Mouse (Mus musculus) neural tube, embryonic 11.5 days (tissue): ENCODE results near the gene Slc6a1. TPM values are rescaled to one million over a fixed set of nuclear protein-coding genes. Genes with fewer than 3 reads are reported as not detected.

Experiments used
- ATAC-seq: fragments of 200-750 bp; cut with Nextera tagmentation; 2 replicates; pipeline ENCODE4 v1.8.0; 2017; ENCODE audit warnings: moderate number of reproducible peaks, mild to moderate bottlenecking, moderate TSS enrichment, moderate library complexity; ENCODE audit not compliant: insufficient read depth, low FRiP score, low TSS enrichment
- DNase-seq: peaks from one replicate; pipeline ENCODE4 v3.0.0-alpha.2; 2015; ENCODE audit warnings: low spot score
- H3K27ac ChIP-seq: fragments of 300-500 bp; sonication (generic); 2 replicates; pipeline ENCODE4 v1.5.1; 2014; ENCODE audit warnings: low read depth, mild to moderate bottlenecking, low read length
- H3K27me3 ChIP-seq: fragments of 300-500 bp; sonication (generic); 2 replicates; pipeline ENCODE4 v1.6.1; 2014; ENCODE audit warnings: mild to moderate bottlenecking, low read length, mixed read lengths; ENCODE audit not compliant: control insufficient read depth, insufficient read depth
- H3K36me3 ChIP-seq: fragments of 300-500 bp; sonication (generic); 2 replicates; pipeline ENCODE4 v1.6.1; 2014; ENCODE audit warnings: mild to moderate bottlenecking, low read length, moderate library complexity, mixed read lengths; ENCODE audit not compliant: control insufficient read depth, insufficient read depth
- H3K4me1 ChIP-seq: fragments of 300-500 bp; sonication (generic); 2 replicates; pipeline ENCODE4 v1.6.1; 2014; ENCODE audit warnings: low read length, mixed read lengths; ENCODE audit not compliant: control insufficient read depth, insufficient read depth
- H3K4me2 ChIP-seq: fragments of 300-500 bp; sonication (generic); 2 replicates; pipeline ENCODE4 v1.6.1; 2014; ENCODE audit warnings: low read depth, mild to moderate bottlenecking, moderate library complexity
- H3K4me3 ChIP-seq: fragments of 300-500 bp; sonication (generic); 2 replicates; pipeline ENCODE4 v1.5.1; 2014; ENCODE audit warnings: low read depth, low read length
- H3K9ac ChIP-seq: fragments of 300-500 bp; sonication (generic); 2 replicates; pipeline ENCODE4 v1.6.1; 2014; ENCODE audit warnings: mild to moderate bottlenecking, low read length
- H3K9me3 ChIP-seq: fragments of 300-500 bp; sonication (generic); 2 replicates; pipeline ENCODE4 v1.6.1; 2016; ENCODE audit warnings: low read length; ENCODE audit not compliant: control insufficient read depth
- WGBS: fragments of 180-500 bp; shearing (Covaris S2); extraction: QIAGEN DNeasy Blood & Tissue Kit; methylation state at CpG from one replicate; pipeline ENCODE4 v1.1.7; 2014; 5-methylcytosine and 5-hydroxymethylcytosine counted together
- polyA plus RNA-seq: library from polyadenylated mRNA; unstranded; fragments of >200 nt; fragmentation: Nextera tagmentation; extraction: Ambion mirVana; gene quantifications from 2 replicates; pipeline ENCODE4 v1.2.1, GENCODE M21; 2014

Slc6a1 gene
- polyA plus RNA-seq, 1 experiment from 2014 or later: 11.5 TPM

DNA sequence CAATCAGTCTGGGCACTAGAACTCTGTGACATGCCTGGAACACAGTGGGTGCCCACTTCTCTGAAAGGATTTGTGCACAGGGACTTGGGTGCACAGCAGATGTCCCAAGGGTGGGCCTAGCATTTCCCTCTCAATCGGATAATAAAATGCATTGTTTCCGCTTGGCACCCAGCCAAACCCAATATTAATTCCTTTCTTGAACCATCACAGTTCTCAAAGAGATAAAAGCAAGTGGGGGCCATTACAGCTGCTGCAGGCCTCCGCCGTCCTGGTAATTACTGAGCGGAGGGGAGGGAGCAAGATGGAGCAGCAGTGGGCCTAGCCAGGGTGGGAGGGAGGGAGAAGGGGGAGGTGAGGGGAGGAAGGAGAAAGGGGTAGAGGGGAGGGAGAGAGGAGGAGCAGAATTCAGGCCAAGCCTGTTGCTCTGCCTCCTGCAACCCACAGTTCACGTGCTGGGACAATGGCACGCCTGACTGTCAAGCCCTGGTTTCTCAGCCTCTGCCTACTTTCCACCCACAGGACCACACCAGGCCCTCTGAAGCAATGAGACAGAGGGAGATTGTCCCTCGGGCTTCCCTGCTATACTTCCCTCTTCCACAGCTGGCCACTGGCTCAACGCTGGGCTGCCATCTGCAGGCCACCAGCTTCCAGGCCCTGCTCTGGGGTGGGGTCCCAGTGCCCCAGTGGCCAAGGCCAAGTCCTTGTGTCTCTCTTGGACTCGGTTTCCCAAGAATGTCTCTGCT lies 15.0 kb downstream of the Slc6a1 start:
- Histone ChIP-seq H3K27me3 (no peaks in the 10 kb centered on the region), H3K4me1 (peaks cover 9% of the 10 kb centered on the region), H3K27ac (peak overlapping the region; percentile 49; the same call in 1 of the 2 replicates), H3K4me3 (no peak overlapping the region), H3K9me3 (no peaks in the 10 kb centered on the region), H3K9ac (no peak overlapping the region), H3K4me2 (no peak overlapping the region), H3K36me3 (no peaks in the 10 kb centered on the region)
- DNase-seq (peak; percentile 48), ATAC-seq (peak; percentile 65)
- 31% methylated on average over 10 of the region's 10 CpGs for WGBS

DNA sequence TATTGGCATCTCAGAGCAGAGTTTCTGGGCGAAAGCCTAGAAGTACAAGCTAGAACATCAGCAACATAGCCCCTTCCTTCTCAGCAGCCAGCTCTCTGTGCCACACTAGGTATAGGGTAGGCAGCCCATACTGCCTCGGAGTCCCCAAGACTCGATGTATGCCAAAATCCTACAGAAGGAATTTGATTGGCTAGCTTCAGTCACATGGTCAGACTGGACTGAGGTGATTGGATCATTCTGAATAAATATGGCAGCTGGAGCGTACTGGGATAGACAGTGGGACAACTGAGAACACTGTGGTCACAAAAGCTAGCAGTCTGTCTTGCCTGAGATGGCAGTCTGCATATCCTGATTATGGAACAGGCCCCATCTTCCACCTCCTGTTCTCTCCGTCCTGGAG lies 17.3 kb downstream of the Slc6a1 start:
- Histone ChIP-seq H3K36me3 (no peaks in the 10 kb centered on the region), H3K27me3 (no peaks in the 10 kb centered on the region), H3K27ac (no peak overlapping the region), H3K4me1 (peaks cover 9% of the 10 kb centered on the region), H3K4me3 (no peak overlapping the region), H3K4me2 (no peak overlapping the region), H3K9ac (no peak overlapping the region), H3K9me3 (no peaks in the 10 kb centered on the region)
- ATAC-seq (no peak), DNase-seq (no peak)
- WGBS: 87% methylated on average over 5 of the region's 5 CpGs

DNA sequence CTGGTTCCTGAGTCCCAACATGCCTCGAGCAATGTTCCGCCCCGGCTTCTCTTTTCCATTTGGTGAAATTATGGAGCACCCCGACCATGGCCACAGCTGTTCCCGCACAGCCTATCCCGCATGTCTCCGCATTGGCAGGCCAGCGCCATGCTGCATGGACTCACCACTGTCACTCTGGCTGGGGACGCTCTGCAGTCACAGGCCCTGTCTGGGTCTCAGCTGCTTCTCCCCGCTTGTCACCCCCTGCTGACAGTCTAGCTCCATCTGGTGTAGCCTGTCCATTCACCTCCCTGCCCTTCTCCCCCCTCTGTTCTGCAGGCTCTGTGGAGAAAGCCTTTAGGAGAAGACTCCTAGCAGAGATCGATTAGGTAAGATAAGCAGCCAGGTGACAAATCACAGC lies 18.3 kb downstream of the Slc6a1 start:
- H3K27ac ChIP-seq: no peak overlapping the region
- H3K36me3 ChIP-seq: no peaks in the 10 kb centered on the region
- no peak for ATAC-seq
- H3K4me3 ChIP-seq: no peak overlapping the region
- peak; percentile 28 for DNase-seq
- no peaks in the 10 kb centered on the region for H3K9me3 ChIP-seq
- no peak overlapping the region for H3K4me2 ChIP-seq
- H3K4me1 ChIP-seq: peaks cover 9% of the 10 kb centered on the region
- WGBS: 72% methylated on average over 11 of the region's 11 CpGs
- no peak overlapping the region for H3K9ac ChIP-seq
- no peaks in the 10 kb centered on the region for H3K27me3 ChIP-seq

DNA sequence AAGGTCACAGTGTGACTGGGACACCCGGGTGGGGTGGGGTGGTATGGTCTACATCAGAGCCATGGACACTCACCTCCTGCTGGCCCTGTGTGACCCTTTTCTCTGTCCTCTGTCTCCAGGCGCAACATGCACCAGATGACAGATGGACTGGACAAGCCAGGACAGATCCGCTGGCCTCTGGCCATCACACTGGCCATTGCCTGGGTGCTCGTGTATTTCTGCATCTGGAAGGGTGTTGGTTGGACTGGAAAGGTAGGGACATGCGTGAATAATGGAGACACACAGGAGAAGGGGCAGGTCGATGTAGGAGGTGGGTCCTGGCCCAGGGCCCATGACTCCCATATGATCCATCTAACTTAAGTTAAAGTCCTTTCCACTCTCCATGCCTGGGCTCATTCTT lies 22.2 kb downstream of the Slc6a1 start:
- no peak overlapping the region for H3K4me3 ChIP-seq
- no peaks in the 10 kb centered on the region for H3K36me3 ChIP-seq
- ATAC-seq (no peak), DNase-seq (no peak)
- H3K27me3 ChIP-seq: no peaks in the 10 kb centered on the region
- WGBS: 86% methylated on average over 6 of the region's 6 CpGs
- H3K4me2 ChIP-seq: no peak overlapping the region
- no peaks in the 10 kb centered on the region for H3K9me3 ChIP-seq
- H3K4me1 ChIP-seq: no peaks in the 10 kb centered on the region
- H3K27ac ChIP-seq: no peak overlapping the region
- no peak overlapping the region for H3K9ac ChIP-seq

DNA sequence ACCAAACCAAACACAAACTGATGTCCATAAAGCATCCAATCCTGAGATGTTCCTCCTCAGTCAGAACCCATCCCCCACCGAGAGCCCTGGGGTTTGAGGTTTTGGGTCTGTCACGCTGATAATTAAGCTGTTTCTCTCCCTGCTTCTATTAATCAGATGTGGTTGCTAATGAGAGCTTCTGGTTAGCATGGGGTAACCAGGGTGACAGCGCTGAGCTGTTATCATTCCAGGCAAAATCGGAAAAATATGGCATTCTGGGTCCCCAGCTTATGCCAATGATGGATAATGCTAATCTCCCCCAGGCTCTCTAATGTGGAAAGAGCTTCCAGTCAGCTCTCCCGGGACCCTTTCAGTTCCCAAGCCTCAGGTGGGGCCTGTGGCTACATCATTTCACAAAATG lies 38.1 kb downstream of the Slc6a1 start:
- Histone ChIP-seq H3K36me3 (no peaks in the 10 kb centered on the region), H3K4me3 (no peak overlapping the region), H3K27me3 (no peaks in the 10 kb centered on the region), H3K27ac (no peak overlapping the region), H3K4me2 (no peak overlapping the region), H3K9me3 (no peaks in the 10 kb centered on the region), H3K9ac (no peak overlapping the region), H3K4me1 (no peaks in the 10 kb centered on the region; the same call in 1 of the 2 replicates)
- WGBS: 67% methylated on average over 5 of the region's 5 CpGs
- DNase-seq: peak; percentile 32
- ATAC-seq: no peak

DNA sequence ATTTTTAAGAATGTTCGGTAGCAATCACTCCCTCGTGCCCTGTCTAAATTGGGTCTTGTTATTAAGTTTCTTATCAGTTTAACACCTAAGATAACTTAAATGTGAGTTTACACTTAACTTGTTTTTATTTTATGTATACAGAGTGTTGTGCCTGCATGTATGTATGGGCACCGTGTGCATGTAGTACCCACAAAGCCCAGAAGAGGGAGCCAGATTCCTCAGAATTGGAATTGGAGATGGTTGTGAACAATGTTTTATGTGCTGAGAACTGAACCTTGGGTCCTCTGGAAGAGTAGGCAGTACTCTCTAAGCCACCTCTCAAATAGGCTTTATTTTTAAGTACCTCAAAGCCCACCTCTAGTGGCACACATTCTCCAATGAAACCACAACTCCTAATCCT lies 38.7 kb downstream of the Slc6a1 start:
- 97% methylated on average over 3 of the region's 3 CpGs for WGBS
- ATAC-seq (no peak), DNase-seq (no peak)
- H3K4me1 ChIP-seq: no peaks in the 10 kb centered on the region
- no peaks in the 10 kb centered on the region for H3K27me3 ChIP-seq
- no peaks in the 10 kb centered on the region for H3K9me3 ChIP-seq
- no peak overlapping the region for H3K4me3 ChIP-seq
- no peak overlapping the region for H3K9ac ChIP-seq
- H3K27ac ChIP-seq: no peak overlapping the region
- no peaks in the 10 kb centered on the region for H3K36me3 ChIP-seq
- H3K4me2 ChIP-seq: no peak overlapping the region

DNA sequence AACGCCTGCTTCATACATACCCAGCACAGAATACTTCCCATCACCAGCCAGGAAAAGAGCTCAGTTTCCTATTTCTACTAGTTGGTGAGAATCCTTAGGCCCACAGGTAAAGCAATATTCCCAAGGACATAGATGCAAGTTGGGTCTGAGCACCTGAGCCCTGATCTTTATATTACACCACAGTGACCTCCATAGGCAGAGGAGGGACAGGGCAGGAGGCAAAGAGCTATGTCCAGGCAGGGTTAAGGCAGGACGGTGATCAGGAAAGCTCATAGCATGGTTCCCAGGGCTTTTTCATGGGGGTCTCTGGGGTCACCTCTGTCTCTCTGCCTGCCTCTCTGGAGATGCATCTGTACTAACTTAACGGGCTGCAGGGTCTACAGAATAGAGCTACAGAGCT lies 40.5 kb downstream of the Slc6a1 start:
- Histone ChIP-seq H3K36me3 (no peaks in the 10 kb centered on the region), H3K27me3 (no peaks in the 10 kb centered on the region), H3K4me2 (no peak overlapping the region), H3K9me3 (no peaks in the 10 kb centered on the region), H3K27ac (no peak overlapping the region), H3K4me1 (no peaks in the 10 kb centered on the region), H3K9ac (no peak overlapping the region), H3K4me3 (no peak overlapping the region)
- 84% methylated on average over 3 of the region's 3 CpGs for whole genome bisulfite sequencing
- ATAC-seq (no peak), DNase-seq (no peak)

DNA sequence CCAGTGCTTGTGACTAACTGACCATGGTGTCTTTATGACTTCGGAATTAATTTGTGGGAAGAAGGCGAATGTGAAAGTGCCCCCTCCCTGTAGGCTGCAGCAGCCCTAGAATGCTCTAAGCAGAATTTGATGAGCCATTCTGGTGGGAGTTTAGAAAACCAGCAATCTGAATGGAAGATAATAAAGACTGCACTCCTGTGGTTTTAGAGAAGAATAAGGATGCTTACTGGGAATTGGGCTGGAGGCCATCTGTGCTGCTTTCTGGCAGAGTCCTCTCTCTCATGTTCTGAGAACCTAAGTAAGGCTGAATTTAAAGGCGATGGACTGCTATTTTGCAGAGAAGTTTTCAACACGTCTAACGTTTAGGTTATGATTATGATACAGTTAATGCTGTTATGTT lies 42.4 kb downstream of the Slc6a1 start:
- 92% methylated on average over 5 of the region's 5 CpGs for WGBS
- DNase-seq: no peak
- H3K4me1 ChIP-seq: no peaks in the 10 kb centered on the region
- no peaks in the 10 kb centered on the region for H3K36me3 ChIP-seq
- no peak overlapping the region for H3K4me2 ChIP-seq
- H3K9ac ChIP-seq: no peak overlapping the region
- no peak for ATAC-seq
- no peak overlapping the region for H3K4me3 ChIP-seq
- H3K27me3 ChIP-seq: no peaks in the 10 kb centered on the region
- no peaks in the 10 kb centered on the region for H3K9me3 ChIP-seq
- H3K27ac ChIP-seq: no peak overlapping the region
